Mouse (Mus musculus) CH12.LX (cell line): Measurements from ENCODE around the gene Asap3. TPM values are rescaled to one million over a fixed set of nuclear protein-coding genes. Genes with fewer than 3 reads are reported as not detected.

Source experiments
- DNase-seq: peaks from one replicate; pipeline ENCODE4 v3.0.0-alpha.2; 2013; ENCODE audit errors: extremely low read depth
- H3K27ac ChIP-seq: 2 replicates; pipeline ENCODE4 v1.5.1; 2012; ENCODE audit warnings: low read depth, mild to moderate bottlenecking, control low read depth, moderate library complexity; ENCODE audit not compliant: insufficient read depth
- H3K27me3 ChIP-seq: replicated peaks from 2 replicates; pipeline ENCODE3; 2012; ENCODE audit warnings: inconsistent platforms
- H3K36me3 ChIP-seq, 2 experiments: replicated peaks in 1 of 2; 2 replicates each; pipeline versions ENCODE3 to v1.6.1; 2012; ENCODE audit warnings: inconsistent platforms in 1 of 2, low read length in 1 of 2, mild to moderate bottlenecking in 1 of 2, mixed read lengths in 1 of 2, moderate library complexity in 1 of 2; ENCODE audit not compliant: control insufficient read depth in 1 of 2, insufficient read depth in 1 of 2
- H3K4me1 ChIP-seq, 2 experiments: 2 replicates each; pipeline ENCODE4 v1.6.1; 2012; ENCODE audit warnings: inconsistent platforms in 1 of 2, moderate library complexity in 1 of 2; ENCODE audit not compliant: insufficient read depth in 2 of 2, control insufficient read depth in 1 of 2
- H3K4me2 ChIP-seq: 2 replicates; pipeline ENCODE4 v1.6.1; 2012; ENCODE audit warnings: low read depth, mild to moderate bottlenecking, control low read depth; ENCODE audit not compliant: poor library complexity, insufficient read depth, severe bottlenecking
- H3K4me3 ChIP-seq, 3 experiments: fragments of 150-350 bp in 1 of 3; sonication (generic) in 1 of 3; replicated peaks in 1 of 3; 2 replicates each; pipeline versions ENCODE3 to v1.5.1; 2011 to 2012; ENCODE audit warnings: low read depth in 2 of 3, low read length in 2 of 3, mild to moderate bottlenecking in 2 of 3, moderate library complexity in 2 of 3, control low read depth in 1 of 3, improper control_type of control experiment in 1 of 3, inconsistent platforms in 1 of 3, mixed read lengths in 1 of 3; ENCODE audit not compliant: poor library complexity in 1 of 3
- H3K79me2 ChIP-seq: replicated peaks from 2 replicates; pipeline ENCODE4 v1.6.1; 2012; ENCODE audit warnings: mild to moderate bottlenecking, moderate library complexity; ENCODE audit not compliant: control insufficient read depth, poor library complexity, insufficient read depth, severe bottlenecking; ENCODE audit errors: extremely low read depth
- H3K9ac ChIP-seq: 2 replicates; pipeline ENCODE4 v1.6.1; 2012; ENCODE audit warnings: low read depth, mild to moderate bottlenecking, control low read depth, moderate library complexity; ENCODE audit not compliant: insufficient read depth
- H3K9me3 ChIP-seq: replicated peaks from 2 replicates; pipeline ENCODE3; 2012; ENCODE audit warnings: low read length, inconsistent platforms, mixed read lengths
- BHLHE40 ChIP-seq: IDR thresholded peaks from 2 replicates; pipeline ENCODE4 v1.6.1; 2011; ENCODE audit warnings: mild to moderate bottlenecking, low read depth, low read length, improper control_type of control experiment
- CHD2 ChIP-seq: IDR thresholded peaks from 2 replicates; pipeline ENCODE4 v1.6.1; 2011; ENCODE audit warnings: low read length, improper control_type of control experiment
- CTCF ChIP-seq, 2 experiments: IDR thresholded peaks in 1 of 2; conservative IDR thresholded peaks in 1 of 2; 2 replicates each; pipeline ENCODE4 v1.5.1; 2011 to 2012; ENCODE audit warnings: low read depth in 2 of 2, low read length in 2 of 2, improper control_type of control experiment in 1 of 2, inconsistent platforms in 1 of 2, mild to moderate bottlenecking in 1 of 2, moderate library complexity in 1 of 2
- E2F4 ChIP-seq: IDR thresholded peaks from 2 replicates; pipeline ENCODE4 v1.6.1; 2011; ENCODE audit warnings: low read depth, low read length, improper control_type of control experiment; ENCODE audit not compliant: insufficient replicate concordance
- ELF1 ChIP-seq: IDR thresholded peaks from 2 replicates; pipeline ENCODE4 v1.6.1; 2014; ENCODE audit warnings: low read depth, mild to moderate bottlenecking, inconsistent platforms, low read length, improper control_type of control experiment
- EP300 ChIP-seq: IDR thresholded peaks from 2 replicates; pipeline ENCODE4 v1.6.1; 2011; ENCODE audit warnings: low read length, improper control_type of control experiment
- ETS1 ChIP-seq: conservative IDR thresholded peaks from 2 replicates; pipeline ENCODE4 v1.6.1; 2012; ENCODE audit warnings: low read depth, mild to moderate bottlenecking, inconsistent platforms, low read length, improper control_type of control experiment, moderate library complexity
- GABPA ChIP-seq: IDR thresholded peaks from 2 replicates; pipeline ENCODE4 v1.6.1; 2012; ENCODE audit warnings: low read depth, low read length, improper control_type of control experiment, inconsistent platforms; ENCODE audit not compliant: insufficient replicate concordance
- HCFC1 ChIP-seq: IDR thresholded peaks from 2 replicates; pipeline ENCODE4 v1.6.1; 2012; ENCODE audit warnings: low read depth, mild to moderate bottlenecking, inconsistent platforms, low read length, improper control_type of control experiment
- IRF4 ChIP-seq: IDR thresholded peaks from 2 replicates; pipeline ENCODE4 v1.6.1; 2014; ENCODE audit warnings: low read depth, mild to moderate bottlenecking, inconsistent platforms, low read length, improper control_type of control experiment
- JUN ChIP-seq: IDR thresholded peaks from 2 replicates; pipeline ENCODE4 v1.6.1; 2011; ENCODE audit warnings: low read depth, mild to moderate bottlenecking, low read length, improper control_type of control experiment, moderate library complexity; ENCODE audit not compliant: insufficient read depth
- JUND ChIP-seq: conservative IDR thresholded peaks from 2 replicates; pipeline ENCODE4 v1.6.1; 2011; ENCODE audit warnings: low read depth, low read length, improper control_type of control experiment
- KAT2A ChIP-seq: IDR thresholded peaks from 2 replicates; pipeline ENCODE4 v1.6.1; 2012; ENCODE audit warnings: low read length, improper control_type of control experiment, inconsistent platforms; ENCODE audit not compliant: insufficient replicate concordance
- MAFK ChIP-seq: IDR thresholded peaks from 2 replicates; pipeline ENCODE4 v1.6.1; 2011; ENCODE audit warnings: low read length, improper control_type of control experiment; ENCODE audit not compliant: insufficient replicate concordance
- MAX ChIP-seq: IDR thresholded peaks from 2 replicates; pipeline ENCODE4 v1.6.1; 2011; ENCODE audit warnings: low read length, improper control_type of control experiment
- MEF2A ChIP-seq: IDR thresholded peaks from 2 replicates; pipeline ENCODE4 v1.6.1; 2014; ENCODE audit warnings: low read depth, mild to moderate bottlenecking, inconsistent platforms, low read length, improper control_type of control experiment, borderline replicate concordance
- MYC ChIP-seq: IDR thresholded peaks from 2 replicates; pipeline ENCODE4 v1.6.1; 2011; ENCODE audit warnings: low read depth, mild to moderate bottlenecking, improper control_type of control experiment, low read length
- NELFE ChIP-seq: IDR thresholded peaks from 2 replicates; pipeline ENCODE4 v1.6.1; 2011; ENCODE audit warnings: low read depth, low read length, improper control_type of control experiment
- NRF1 ChIP-seq: IDR thresholded peaks from 2 replicates; pipeline ENCODE4 v1.6.1; 2014; ENCODE audit warnings: low read depth, mild to moderate bottlenecking, inconsistent platforms, low read length, improper control_type of control experiment, moderate library complexity
- POLR2A ChIP-seq: IDR thresholded peaks from 2 replicates; pipeline ENCODE4 v1.6.1; 2011; ENCODE audit warnings: low read depth, mild to moderate bottlenecking, improper control_type of control experiment, low read length
- POLR2AphosphoS2 ChIP-seq: IDR thresholded peaks from 2 replicates; pipeline ENCODE4 v1.6.1; 2011; ENCODE audit warnings: low read depth, low read length, improper control_type of control experiment
- RAD21 ChIP-seq: IDR thresholded peaks from 2 replicates; pipeline ENCODE4 v1.6.1; 2011; ENCODE audit warnings: low read depth, mild to moderate bottlenecking, low read length, improper control_type of control experiment, moderate library complexity
- RCOR1 ChIP-seq: conservative IDR thresholded peaks from 2 replicates; pipeline ENCODE4 v1.6.1; 2012; ENCODE audit warnings: low read depth, mild to moderate bottlenecking, inconsistent platforms, low read length, improper control_type of control experiment
- SIN3A ChIP-seq: IDR thresholded peaks from 2 replicates; pipeline ENCODE4 v1.6.1; 2012; ENCODE audit warnings: low read length, improper control_type of control experiment, inconsistent platforms
- SMC3 ChIP-seq: IDR thresholded peaks from 2 replicates; pipeline ENCODE4 v1.6.1; 2011; ENCODE audit warnings: low read depth, low read length, improper control_type of control experiment
- TCF12 ChIP-seq: IDR thresholded peaks from 2 replicates; pipeline ENCODE4 v1.6.1; 2014; ENCODE audit warnings: low read depth, mild to moderate bottlenecking, inconsistent platforms, low read length, improper control_type of control experiment
- UBTF ChIP-seq: IDR thresholded peaks from 2 replicates; pipeline ENCODE4 v1.6.1; 2012; ENCODE audit warnings: low read depth, mild to moderate bottlenecking, inconsistent platforms, low read length, improper control_type of control experiment, moderate library complexity
- USF1 ChIP-seq: IDR thresholded peaks from 2 replicates; pipeline ENCODE4 v1.6.1; 2014; ENCODE audit warnings: low read depth, mild to moderate bottlenecking, inconsistent platforms, low read length, improper control_type of control experiment
- ZC3H11A ChIP-seq: IDR thresholded peaks from 2 replicates; pipeline ENCODE4 v1.6.1; 2012; ENCODE audit warnings: low read depth, mild to moderate bottlenecking, inconsistent platforms, low read length, improper control_type of control experiment
- ZKSCAN1 ChIP-seq: IDR thresholded peaks from 2 replicates; pipeline ENCODE4 v1.6.1; 2012; ENCODE audit warnings: low read depth, inconsistent platforms, low read length, improper control_type of control experiment, borderline replicate concordance
- ZMIZ1 ChIP-seq: IDR thresholded peaks from 2 replicates; pipeline ENCODE4 v1.6.1; 2012; ENCODE audit warnings: low read depth, mild to moderate bottlenecking, inconsistent platforms, low read length, improper control_type of control experiment
- ZNF384 ChIP-seq: IDR thresholded peaks from 2 replicates; pipeline ENCODE4 v1.6.1; 2012; ENCODE audit warnings: low read depth, low read length, improper control_type of control experiment, inconsistent platforms
- dilution Hi-C: fragments of 300-500 bp; cut with MboI; formaldehyde crosslinking; loops from 2 replicates; pipeline ENCODE4 v1.14.3; 2020; ENCODE audit warnings: low sequenced_read_pairs; ENCODE audit not compliant: extremely low pct_unique_long_range_greater_than_20kb, extremely low pct_ligation_motif_present
- in situ Hi-C: fragments of 300-500 bp; cut with MboI; formaldehyde crosslinking; loops from 3 replicates; pipeline ENCODE4 v1.14.3; 2019; ENCODE audit warnings: low sequenced_read_pairs, low pct_ligation_motif_present, low pct_unique_long_range_greater_than_20kb, mixed read lengths
- polyA plus RNA-seq: library from polyadenylated mRNA; unstranded; fragments of >175 nt; gene quantifications from 2 replicates; pipeline ENCODE4 v1.2.1, GENCODE M21; 2012; ENCODE audit warnings: low read depth; ENCODE audit not compliant: insufficient read length
- total RNA-seq, 2 experiments: library from RNA; depleted of rRNA; stranded (reverse); fragments of 300-350 nt in 1 of 2; fragments of >200 nt in 1 of 2; gene quantifications; 2 replicates each; pipeline ENCODE4 v1.2.3; 2012 to 2014

The Asap3 gene
- total and polyA plus RNA-seq, 3 experiments = 0.07 to 0.08 TPM; not detected in 1

- Histone ChIP-seq H3K27ac (no peak overlapping the region), H3K79me2 (no peaks in the 10 kb centered on the region), H3K4me1 (peaks cover 13 to 24% of the 10 kb centered on the region in 2 experiments), H3K9ac (no peak overlapping the region), H3K4me3 (no peak overlapping the region), H3K4me2 (no peak overlapping the region), H3K9me3 (no peaks in the 10 kb centered on the region), H3K27me3 (peaks cover 54% of the 10 kb centered on the region), H3K36me3 (no peaks in the 10 kb centered on the region)
- TF ChIP-seq RAD21 = no peak
- DNase-seq = peak; percentile 51
- dilution Hi-C loops (no loop called here), in situ Hi-C loops (no loop called here)
These were observed 55.7 kb downstream of the Asap3 start for GRCm38 (mm10) chr4:136261912-136262311.

- no peaks in the 10 kb centered on the region for H3K36me3 ChIP-seq
- in situ Hi-C loops = no loop called here
These were observed 57.4 kb downstream of the Asap3 start for GRCm38 (mm10) chr4:136263555-136263954.

More at GRCm38 (mm10) chr4:136263555-136263954, 57.4 kb downstream of the Asap3 start:
- no peak overlapping the region for H3K4me3 ChIP-seq
- TF ChIP-seq E2F4 = no peak
- 0 out of 2 replicates have a peak, but pooled peaks have one; percentile 63 for TF ChIP-seq RCOR1
- TF ChIP-seq EP300 = peak; percentile 86
- peak; percentile 76; the same call in 1 of the 2 replicates for TF ChIP-seq IRF4
- peak; percentile 75 for TF ChIP-seq TCF12
- TF ChIP-seq HCFC1 = no peak
- TF ChIP-seq GABPA = no peak
- no peak for TF ChIP-seq USF1
- TF ChIP-seq MAFK = no peak
- TF ChIP-seq ZMIZ1 = no peak
- peak; percentile 67; the same call in 1 of the 2 replicates for TF ChIP-seq MYC
- TF ChIP-seq ETS1 = 0 out of 2 replicates have a peak, but pooled peaks have one; percentile 35
- TF ChIP-seq JUN = 0 out of 2 replicates have a peak, but pooled peaks have one; percentile 12
- TF ChIP-seq NRF1 = no peak
- TF ChIP-seq SMC3 = no peak
- TF ChIP-seq RAD21 = no peak
- no peak for TF ChIP-seq CHD2
- no peak for TF ChIP-seq MEF2A
- peak; percentile 55; the same call in 1 of the 2 replicates for TF ChIP-seq BHLHE40
- no peak for TF ChIP-seq ZNF384
- peak; percentile 49; the same call in 1 of the 2 replicates for TF ChIP-seq MAX
- no peak for TF ChIP-seq CTCF (conservative IDR thresholded peaks at IDR 0.05 in 1 of 2, IDR thresholded peaks at IDR 0.05 in 1 of 2; ENCODE audit: low read depth in 2 of 2, low read length in 2 of 2)
- no peak for TF ChIP-seq ZKSCAN1
- TF ChIP-seq ZC3H11A = no peak
- TF ChIP-seq UBTF = no peak
- TF ChIP-seq POLR2AphosphoS2 = no peak
- TF ChIP-seq POLR2A = no peak
- no peak for TF ChIP-seq KAT2A
- TF ChIP-seq SIN3A = no peak
- no peak for TF ChIP-seq NELFE
- TF ChIP-seq ELF1 = no peak
- 0 out of 2 replicates have a peak, but pooled peaks have one; percentile 30 for TF ChIP-seq JUND
- TF ChIP-seq, all 38 proteins: peak for 10
- peak; percentile 64 for DNase-seq
- Histone ChIP-seq H3K4me1 (peaks cover 13 to 25% of the 10 kb centered on the region in 2 experiments), H3K9ac (no peak overlapping the region), H3K27ac (no peak overlapping the region), H3K9me3 (no peaks in the 10 kb centered on the region), H3K27me3 (peaks cover 51% of the 10 kb centered on the region), H3K79me2 (no peaks in the 10 kb centered on the region), H3K4me2 (no peak overlapping the region)
- dilution Hi-C loops = no loop called here
